Mouse (Mus musculus): ENCODE measurements around the gene Ephb3. TPM values are rescaled to one million over a fixed set of nuclear protein-coding genes. Genes with fewer than 3 reads are reported as not detected.

The Ephb3 gene
- polyA plus RNA-seq, 1 experiment from 2014 or later: 48.7 TPM

Small RNA genes lying within 50 kb of the gene (microRNA-seq; reads per million reads assigned to microRNA genes)
- not detected for gene Mir7680

Other genes with a start within 250 kb of the Ephb3 start
- gene Teddm3, start 50.8 kb upstream of the Ephb3 start, polyA plus RNA-seq (2015; fragmentation: Nextera tagmentation; extraction: Ambion mirVana): not detected in 2 replicates
- gene Vps8, start 218.4 kb downstream of the Ephb3 start, polyA plus RNA-seq (2015; fragmentation: Nextera tagmentation; extraction: Ambion mirVana): 11.7 and 14.3 TPM in 2 replicates